Mouse (Mus musculus): ENCODE data around the gene Sytl3. TPM values are rescaled to one million over a fixed set of nuclear protein-coding genes. Genes with fewer than 3 reads are reported as not detected.
A peak's percentile ranks its signal among the peaks of the same experiment; 100 is the strongest.

Sytl3 gene
- polyA plus RNA-seq, 1 experiment from 2014 or later = 0.30 TPM

DNA sequence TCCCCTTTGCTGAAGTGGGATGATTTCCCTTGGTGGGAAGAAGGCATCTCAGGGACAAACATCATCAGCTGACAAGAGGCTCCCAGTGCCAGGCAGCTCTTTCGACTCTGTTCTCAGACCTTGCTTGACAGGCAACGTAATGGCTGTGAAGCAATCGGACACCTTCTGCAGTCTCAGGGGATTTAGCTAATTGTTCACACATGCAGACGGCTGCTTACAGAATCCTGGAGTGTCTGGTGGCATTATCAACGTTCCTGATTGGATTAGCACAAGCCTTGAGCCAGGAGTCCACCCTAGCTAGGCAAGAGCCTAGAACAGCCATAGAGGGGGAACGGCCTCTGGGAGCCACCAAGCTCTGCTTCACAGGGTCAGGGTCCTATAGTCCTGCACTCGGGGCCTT lies 93.5 kb downstream of the Sytl3 start:
- H3K4me3 ChIP-seq (ENCODE audit: control insufficient read depth in 1 of 2, insufficient read depth in 1 of 2, low read depth in 1 of 2, low read length in 2 of 2) = no peak overlapping the region
- H3K4me2 ChIP-seq (ENCODE audit: low read length) = no peak overlapping the region
- WGBS = 25% methylated on average over 7 of the region's 7 CpGs
- peaks cover 31 to 34% of the 10 kb centered on the region in 2 experiments for H3K4me1 ChIP-seq (ENCODE audit: control insufficient read depth in 2 of 2, insufficient read depth in 2 of 2, low read length in 2 of 2)
- no peak for ATAC-seq (ENCODE audit: insufficient number of reproducible peaks, insufficient read depth, low FRiP score, low read depth)
- peaks cover 59% of the 10 kb centered on the region for H3K36me3 ChIP-seq (ENCODE audit: control insufficient read depth, insufficient read depth, low read length)
- H3K27ac ChIP-seq (replicated peaks in 1 of 2; ENCODE audit: control insufficient read depth in 1 of 2, insufficient read depth in 1 of 2, low read depth in 2 of 2, low read length in 2 of 2) = peak overlapping the region in 1 of 2 experiments; percentile 15; a peak in 2 of 4 replicates
- no peaks in the 10 kb centered on the region for H3K27me3 ChIP-seq (ENCODE audit: control insufficient read depth, insufficient read depth, low read length)
- peak overlapping the region; percentile 31; the same call in 1 of the 2 replicates for H3K9ac ChIP-seq (ENCODE audit: low read length)
- H3K9me3 ChIP-seq (ENCODE audit: control insufficient read depth, low read length) = no peaks in the 10 kb centered on the region

DNA sequence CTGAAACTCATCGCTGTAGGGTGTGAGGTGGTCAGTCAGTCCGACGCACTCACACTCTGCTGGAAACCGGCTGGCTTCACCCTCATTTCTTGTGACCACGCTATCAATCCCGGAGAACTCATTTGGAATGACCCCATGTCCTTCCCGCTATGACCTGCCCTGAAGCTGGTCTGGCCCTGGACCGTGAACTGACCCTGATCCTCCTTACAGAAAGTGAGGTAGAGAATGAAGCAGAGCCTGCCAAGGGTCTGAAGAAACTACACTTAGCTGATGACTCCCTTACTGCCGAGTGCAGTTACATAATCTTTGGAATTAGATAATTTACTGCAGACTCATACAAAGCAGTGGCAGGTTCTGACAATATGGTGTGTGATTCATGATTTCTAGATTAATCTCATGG lies 96.3 kb downstream of the Sytl3 start:
- H3K9me3 ChIP-seq (ENCODE audit: control insufficient read depth, low read length) = no peaks in the 10 kb centered on the region
- H3K27ac ChIP-seq (replicated peaks in 1 of 2; ENCODE audit: control insufficient read depth in 1 of 2, insufficient read depth in 1 of 2, low read depth in 2 of 2, low read length in 2 of 2) = no peak overlapping the region
- no peak overlapping the region for H3K9ac ChIP-seq (ENCODE audit: low read length)
- no peak overlapping the region for H3K4me3 ChIP-seq (ENCODE audit: control insufficient read depth in 1 of 2, insufficient read depth in 1 of 2, low read depth in 1 of 2, low read length in 2 of 2)
- WGBS = 76% methylated on average over 9 of the region's 9 CpGs
- no peaks in the 10 kb centered on the region for H3K27me3 ChIP-seq (ENCODE audit: control insufficient read depth, insufficient read depth, low read length)
- peaks cover 74% of the 10 kb centered on the region for H3K36me3 ChIP-seq (ENCODE audit: control insufficient read depth, insufficient read depth, low read length)
- no peak overlapping the region for H3K4me2 ChIP-seq (ENCODE audit: low read length)
- peaks cover 20 to 22% of the 10 kb centered on the region in 2 experiments for H3K4me1 ChIP-seq (ENCODE audit: control insufficient read depth in 2 of 2, insufficient read depth in 2 of 2, low read length in 2 of 2)
- ATAC-seq (ENCODE audit: insufficient number of reproducible peaks, insufficient read depth, low FRiP score, low read depth) = no peak

DNA sequence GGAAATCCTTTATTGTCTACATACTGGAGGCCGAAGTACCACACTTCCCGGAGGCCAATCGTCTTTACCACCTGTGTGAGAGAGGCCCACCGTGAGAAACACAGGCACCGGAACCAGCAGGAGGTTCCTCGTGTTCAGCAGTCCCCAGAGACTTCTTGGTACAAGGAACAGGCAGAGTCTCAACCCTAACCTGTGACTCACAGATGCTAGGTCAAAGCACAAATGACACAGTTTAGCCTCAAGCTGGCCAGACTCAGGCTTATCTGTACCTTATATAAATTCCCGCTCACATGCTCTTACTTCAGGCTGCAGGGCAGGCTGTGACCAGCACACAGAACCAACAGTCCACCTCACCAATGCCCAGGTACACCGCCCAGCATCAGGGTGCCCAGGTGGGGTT lies 97.0 kb downstream of the Sytl3 start:
- peaks cover 20 to 27% of the 10 kb centered on the region in 2 experiments for H3K4me1 ChIP-seq (ENCODE audit: control insufficient read depth in 2 of 2, insufficient read depth in 2 of 2, low read length in 2 of 2)
- no peak overlapping the region for H3K4me3 ChIP-seq (ENCODE audit: control insufficient read depth in 1 of 2, insufficient read depth in 1 of 2, low read depth in 1 of 2, low read length in 2 of 2)
- no peaks in the 10 kb centered on the region for H3K27me3 ChIP-seq (ENCODE audit: control insufficient read depth, insufficient read depth, low read length)
- H3K9me3 ChIP-seq (ENCODE audit: control insufficient read depth, low read length) = no peaks in the 10 kb centered on the region
- 91% methylated on average over 8 of the region's 8 CpGs for WGBS
- H3K9ac ChIP-seq (ENCODE audit: low read length) = no peak overlapping the region
- H3K27ac ChIP-seq (replicated peaks in 1 of 2; ENCODE audit: control insufficient read depth in 1 of 2, insufficient read depth in 1 of 2, low read depth in 2 of 2, low read length in 2 of 2) = no peak overlapping the region
- no peak for ATAC-seq (ENCODE audit: insufficient number of reproducible peaks, insufficient read depth, low FRiP score, low read depth)
- H3K4me2 ChIP-seq (ENCODE audit: low read length) = no peak overlapping the region
- peaks cover 67% of the 10 kb centered on the region for H3K36me3 ChIP-seq (ENCODE audit: control insufficient read depth, insufficient read depth, low read length)

DNA sequence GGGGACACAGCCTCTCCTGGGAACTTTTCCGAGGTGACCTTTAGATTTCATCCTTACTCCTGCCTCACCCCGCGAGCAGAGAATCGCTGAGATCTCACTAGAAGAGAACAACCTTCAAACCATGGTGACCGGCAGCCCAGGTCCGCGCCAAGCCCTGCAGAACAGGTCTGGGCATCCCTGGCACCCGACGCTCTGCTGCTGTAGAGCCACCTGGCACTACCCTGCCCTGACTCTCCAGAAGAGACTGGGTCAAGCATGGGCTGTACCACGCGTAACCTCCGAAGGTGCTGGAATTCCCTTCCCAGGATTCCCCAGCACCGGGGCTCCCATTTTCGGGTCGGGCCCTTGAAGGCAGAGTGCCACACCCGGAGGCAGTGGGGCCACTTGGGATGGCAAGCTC lies 99.0 kb downstream of the Sytl3 start:
- Histone ChIP-seq H3K9ac (ENCODE audit: low read length) (no peak overlapping the region), H3K36me3 (ENCODE audit: control insufficient read depth, insufficient read depth, low read length) (peaks cover 46% of the 10 kb centered on the region), H3K4me2 (ENCODE audit: low read length) (no peak overlapping the region), H3K27me3 (ENCODE audit: control insufficient read depth, insufficient read depth, low read length) (no peaks in the 10 kb centered on the region), H3K27ac (replicated peaks in 1 of 2; ENCODE audit: control insufficient read depth in 1 of 2, insufficient read depth in 1 of 2, low read depth in 2 of 2, low read length in 2 of 2) (no peak overlapping the region), H3K4me1 (ENCODE audit: control insufficient read depth in 2 of 2, insufficient read depth in 2 of 2, low read length in 2 of 2) (peaks cover 16 to 17% of the 10 kb centered on the region in 2 experiments), H3K4me3 (ENCODE audit: control insufficient read depth in 1 of 2, insufficient read depth in 1 of 2, low read depth in 1 of 2, low read length in 2 of 2) (no peak overlapping the region), H3K9me3 (ENCODE audit: control insufficient read depth, low read length) (no peaks in the 10 kb centered on the region)
- WGBS = 92% methylated on average over 16 of the region's 16 CpGs
- ATAC-seq (ENCODE audit: insufficient number of reproducible peaks, insufficient read depth, low FRiP score, low read depth) = no peak

DNA sequence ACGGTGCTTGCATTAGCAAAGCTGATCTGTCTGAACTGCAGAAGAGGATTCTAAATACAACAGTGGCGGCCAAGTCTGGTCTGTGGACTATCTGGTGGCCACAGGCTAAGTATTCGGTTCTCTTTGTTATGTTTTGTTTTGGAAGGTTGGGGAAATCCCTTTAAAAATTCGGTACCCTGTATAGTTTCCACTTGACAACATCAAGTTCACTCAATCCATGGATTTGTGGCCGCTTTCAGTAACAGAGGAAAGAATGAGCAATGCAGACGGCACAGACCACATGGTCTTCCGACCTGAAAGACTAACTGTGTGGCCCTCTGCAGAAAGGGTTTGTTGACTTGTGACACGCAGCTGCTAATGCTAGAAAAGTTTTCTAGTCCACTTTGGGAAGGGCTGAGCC lies 100.0 kb downstream of the Sytl3 start:
- H3K27ac ChIP-seq (replicated peaks in 1 of 2; ENCODE audit: control insufficient read depth in 1 of 2, insufficient read depth in 1 of 2, low read depth in 2 of 2, low read length in 2 of 2) = 0 out of 4 replicates have a peak overlapping the region, but pooled peaks of 1 of the 2 experiments have one; percentile 58
- H3K4me2 ChIP-seq (ENCODE audit: low read length) = no peak overlapping the region
- no peak overlapping the region for H3K9ac ChIP-seq (ENCODE audit: low read length)
- H3K36me3 ChIP-seq (ENCODE audit: control insufficient read depth, insufficient read depth, low read length) = peaks cover 39% of the 10 kb centered on the region
- peaks cover 18 to 27% of the 10 kb centered on the region in 2 experiments for H3K4me1 ChIP-seq (ENCODE audit: control insufficient read depth in 2 of 2, insufficient read depth in 2 of 2, low read length in 2 of 2)
- H3K27me3 ChIP-seq (ENCODE audit: control insufficient read depth, insufficient read depth, low read length) = no peaks in the 10 kb centered on the region
- H3K9me3 ChIP-seq (ENCODE audit: control insufficient read depth, low read length) = no peaks in the 10 kb centered on the region
- H3K4me3 ChIP-seq (ENCODE audit: control insufficient read depth in 1 of 2, insufficient read depth in 1 of 2, low read depth in 1 of 2, low read length in 2 of 2) = no peak overlapping the region
- ATAC-seq (ENCODE audit: insufficient number of reproducible peaks, insufficient read depth, low FRiP score, low read depth) = no peak
- 80% methylated on average over 8 of the region's 8 CpGs for WGBS

DNA sequence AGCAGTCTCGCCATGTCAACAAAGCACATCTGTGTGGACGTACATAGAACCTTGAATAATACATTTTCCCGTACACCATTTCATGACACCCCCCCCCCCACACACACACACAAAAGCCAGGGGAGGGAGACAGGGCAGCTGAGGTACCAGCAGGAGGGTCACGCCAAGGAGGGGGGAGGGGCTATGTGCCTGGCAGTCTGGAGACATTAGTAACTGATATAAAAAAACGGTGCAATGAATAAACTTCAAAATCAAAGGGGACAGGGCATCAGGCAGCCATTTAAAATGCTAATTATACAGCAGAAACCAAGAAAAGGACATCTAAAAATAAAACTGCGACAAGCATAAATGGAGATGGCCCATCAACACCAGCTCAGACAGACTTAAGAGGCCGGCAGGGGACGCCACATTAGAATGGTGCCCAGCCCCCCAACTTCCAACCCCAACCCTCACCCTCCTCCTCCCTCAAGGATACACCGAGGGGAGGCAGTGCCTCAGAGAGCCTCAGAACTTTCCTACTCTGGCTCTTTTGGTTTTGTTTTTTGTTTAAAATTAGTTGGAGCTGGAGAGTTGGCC lies 100.9 kb downstream of the Sytl3 start:
- 41% methylated on average over 9 of the region's 9 CpGs for WGBS
- H3K9me3 ChIP-seq (ENCODE audit: control insufficient read depth, low read length) = no peaks in the 10 kb centered on the region
- no peak overlapping the region for H3K4me3 ChIP-seq (ENCODE audit: control insufficient read depth in 1 of 2, insufficient read depth in 1 of 2, low read depth in 1 of 2, low read length in 2 of 2)
- peak overlapping the region; percentile 34 for H3K4me2 ChIP-seq (ENCODE audit: low read length)
- peak overlapping the region; percentile 26 to 58; a peak in 3 of 4 replicates for H3K27ac ChIP-seq (replicated peaks in 1 of 2; ENCODE audit: control insufficient read depth in 1 of 2, insufficient read depth in 1 of 2, low read depth in 2 of 2, low read length in 2 of 2)
- no peaks in the 10 kb centered on the region for H3K27me3 ChIP-seq (ENCODE audit: control insufficient read depth, insufficient read depth, low read length)
- H3K36me3 ChIP-seq (ENCODE audit: control insufficient read depth, insufficient read depth, low read length) = peaks cover 29% of the 10 kb centered on the region
- no peak overlapping the region for H3K9ac ChIP-seq (ENCODE audit: low read length)
- H3K4me1 ChIP-seq (ENCODE audit: control insufficient read depth in 2 of 2, insufficient read depth in 2 of 2, low read length in 2 of 2) = peaks cover 21 to 36% of the 10 kb centered on the region in 2 experiments
- ATAC-seq (ENCODE audit: insufficient number of reproducible peaks, insufficient read depth, low FRiP score, low read depth) = no peak

DNA sequence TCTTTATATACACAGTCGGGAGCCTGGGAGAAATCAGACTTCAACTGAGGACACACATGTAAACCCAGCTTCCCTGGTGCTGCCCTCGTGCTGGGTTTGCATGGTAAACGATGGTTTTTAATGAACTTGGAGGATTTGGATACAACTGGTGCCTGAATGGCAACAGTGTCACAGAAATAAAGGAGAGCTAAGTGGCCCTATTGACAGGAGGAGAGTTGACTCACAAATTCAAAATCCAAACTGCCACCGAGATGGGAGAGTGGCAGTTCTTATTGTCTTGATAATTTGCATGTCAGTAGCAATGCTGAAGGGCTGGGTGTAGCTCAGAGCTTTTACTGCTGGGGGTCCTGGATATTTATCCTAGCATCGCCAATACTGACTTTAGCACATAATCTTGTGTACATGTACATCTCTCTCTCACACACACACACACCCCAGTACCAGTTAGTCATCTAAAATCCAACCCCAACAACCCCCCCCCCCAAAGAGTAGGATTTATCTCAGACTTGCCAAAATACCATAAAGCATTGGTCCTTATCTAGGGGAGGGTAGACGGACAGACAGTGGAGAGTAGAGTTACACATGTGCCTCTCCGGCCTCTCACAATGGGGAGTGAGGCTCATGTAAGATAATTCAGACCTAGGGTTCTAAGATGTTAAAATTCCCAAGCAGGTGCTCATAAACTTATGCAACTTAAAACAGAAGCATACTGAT lies 104.8 kb downstream of the Sytl3 start:
- Histone ChIP-seq H3K9me3 (ENCODE audit: control insufficient read depth, low read length) (no peaks in the 10 kb centered on the region), H3K4me3 (ENCODE audit: control insufficient read depth in 1 of 2, insufficient read depth in 1 of 2, low read depth in 1 of 2, low read length in 2 of 2) (no peak overlapping the region), H3K4me2 (ENCODE audit: low read length) (no peak overlapping the region), H3K9ac (ENCODE audit: low read length) (no peak overlapping the region), H3K27me3 (ENCODE audit: control insufficient read depth, insufficient read depth, low read length) (no peaks in the 10 kb centered on the region), H3K27ac (replicated peaks in 1 of 2; ENCODE audit: control insufficient read depth in 1 of 2, insufficient read depth in 1 of 2, low read depth in 2 of 2, low read length in 2 of 2) (peak overlapping the region in 1 of 2 experiments; percentile 0; a peak in 1 of 4 replicates), H3K4me1 (ENCODE audit: control insufficient read depth in 2 of 2, insufficient read depth in 2 of 2, low read length in 2 of 2) (peaks cover 47 to 74% of the 10 kb centered on the region in 2 experiments), H3K36me3 (ENCODE audit: control insufficient read depth, insufficient read depth, low read length) (peaks cover 9% of the 10 kb centered on the region)
- WGBS = 58% methylated on average over 7 of the region's 7 CpGs
- ATAC-seq (ENCODE audit: insufficient number of reproducible peaks, insufficient read depth, low FRiP score, low read depth) = no peak
